Mouse (Mus musculus) c-Kit-positive CD71-positive TER-119-positive erythroid progenitor cells, embryonic 14.5 days (primary cell): ENCODE results near the gene Tbcb.
"Not testable (repeated sequence)": the region's sequence is repeated elsewhere in the genome, so short reads cannot be mapped to it uniquely, and the experiment has no call there.

Experiments used
- DNase-seq: peaks from one replicate; pipeline ENCODE4 v3.0.0-alpha.2; 2013; ENCODE audit warnings: low spot score

Tbcb gene

DNA sequence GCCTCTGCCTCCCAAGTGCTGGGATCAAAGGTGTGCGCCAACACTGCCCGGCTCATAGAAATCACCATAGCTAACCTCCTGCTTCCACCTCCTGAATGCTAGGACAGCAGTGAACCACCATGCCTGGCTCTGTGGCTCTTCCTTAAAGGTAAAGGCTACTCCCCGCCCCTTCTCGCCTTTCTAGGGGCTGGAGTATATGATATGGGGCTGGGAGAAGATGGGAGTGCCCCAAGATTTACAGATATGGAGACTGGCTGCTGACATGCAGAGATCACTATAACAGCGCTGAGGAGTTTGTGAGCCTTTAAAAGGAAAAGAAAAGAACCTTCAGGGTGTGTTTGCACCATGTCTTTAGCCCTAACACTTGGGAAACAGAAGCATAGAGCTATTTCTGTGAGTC, 9.9 kb downstream of the Tbcb start:
- peak; percentile 20 for DNase-seq

DNA sequence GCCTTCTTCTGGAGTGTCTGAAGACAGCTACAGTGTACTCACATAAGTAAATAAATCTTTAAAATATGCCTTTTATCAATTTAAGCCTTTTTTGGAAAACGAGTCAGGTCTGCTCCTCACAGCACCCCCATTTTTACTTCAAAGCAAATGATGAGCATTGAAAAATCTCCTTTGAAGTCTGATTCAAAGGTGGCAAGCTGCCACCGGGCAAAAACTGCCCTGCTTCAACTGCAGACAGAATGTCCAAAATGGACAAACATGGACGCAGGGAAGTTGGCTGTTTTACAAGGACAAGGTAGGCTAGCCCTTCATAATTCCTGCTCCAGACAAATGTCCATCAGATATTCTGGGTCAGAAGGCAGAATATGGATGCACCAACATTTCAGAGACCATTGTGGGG, 10.6 kb downstream of the Tbcb start:
- no peak for DNase-seq

DNA sequence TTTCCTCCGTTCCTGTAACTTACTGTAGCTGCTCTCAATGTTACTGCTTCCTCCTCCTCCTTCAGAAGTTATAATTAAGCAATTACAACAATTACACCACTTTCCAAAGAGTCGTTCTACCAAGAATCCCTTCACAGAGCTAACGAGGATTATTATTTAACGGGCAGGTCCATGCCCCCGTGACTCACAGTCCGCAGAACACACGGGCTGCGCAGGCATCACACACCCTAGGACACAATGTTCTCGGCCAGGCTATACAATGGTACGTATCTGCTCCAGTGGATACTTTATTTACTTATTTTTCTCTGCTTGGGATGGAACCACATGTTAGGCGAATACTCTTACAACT, 12.1 kb downstream of the Tbcb start:
- DNase-seq, result no peak

DNA sequence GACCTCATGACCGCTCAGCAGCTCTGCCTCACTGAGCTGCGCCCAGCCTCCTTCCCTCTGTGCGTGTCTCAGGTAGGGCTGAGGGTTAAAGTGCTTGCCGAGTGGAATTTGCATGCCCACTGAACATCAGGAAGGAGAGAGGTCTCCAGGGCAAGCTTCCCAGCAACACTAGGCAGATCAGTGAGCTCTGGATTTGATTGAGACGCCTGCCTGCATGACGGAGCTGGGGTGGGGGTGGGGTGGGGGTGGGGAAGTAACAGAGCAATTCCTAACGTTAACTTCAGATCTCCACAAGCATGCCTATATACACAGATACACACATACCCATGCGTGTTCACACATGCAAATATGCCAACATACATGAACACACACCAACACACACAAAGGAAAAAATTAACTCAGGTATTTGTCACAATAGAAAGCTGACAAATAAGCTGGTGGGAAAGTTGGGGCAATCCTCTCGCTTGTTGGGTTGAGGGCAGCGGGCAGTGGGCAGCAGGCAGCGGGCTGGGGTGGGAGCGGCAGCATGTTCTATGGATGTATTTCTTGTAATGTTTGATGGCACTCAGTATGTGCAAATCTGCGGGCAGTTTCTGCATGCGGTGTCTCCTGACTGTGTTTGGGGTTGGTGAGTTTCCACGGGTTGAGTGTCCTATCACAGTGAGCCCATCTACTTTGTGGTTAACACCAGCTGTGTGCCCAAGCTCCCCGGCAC, 12.6 kb downstream of the Tbcb start:
- no peak for DNase-seq

DNA sequence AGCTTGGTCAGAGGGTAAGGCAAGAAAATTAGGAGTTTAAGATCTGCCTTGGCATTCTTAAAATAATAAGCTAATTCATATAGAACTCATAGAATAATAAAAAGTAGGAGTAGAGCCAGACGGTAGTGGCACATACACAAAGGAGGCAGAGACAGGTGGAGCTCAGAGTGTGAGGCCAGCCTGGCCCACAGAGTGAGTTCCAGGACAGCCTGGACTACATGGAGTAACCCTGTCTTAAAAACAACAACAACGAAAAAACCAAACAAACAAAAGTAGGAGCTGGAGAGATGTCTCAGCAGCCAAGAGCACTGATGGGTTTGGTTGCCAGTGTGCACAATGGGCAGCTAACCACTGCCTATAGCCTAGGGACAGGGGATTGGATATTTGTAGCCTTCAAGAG, 14.8 kb downstream of the Tbcb start:
- no peak for DNase-seq

DNA sequence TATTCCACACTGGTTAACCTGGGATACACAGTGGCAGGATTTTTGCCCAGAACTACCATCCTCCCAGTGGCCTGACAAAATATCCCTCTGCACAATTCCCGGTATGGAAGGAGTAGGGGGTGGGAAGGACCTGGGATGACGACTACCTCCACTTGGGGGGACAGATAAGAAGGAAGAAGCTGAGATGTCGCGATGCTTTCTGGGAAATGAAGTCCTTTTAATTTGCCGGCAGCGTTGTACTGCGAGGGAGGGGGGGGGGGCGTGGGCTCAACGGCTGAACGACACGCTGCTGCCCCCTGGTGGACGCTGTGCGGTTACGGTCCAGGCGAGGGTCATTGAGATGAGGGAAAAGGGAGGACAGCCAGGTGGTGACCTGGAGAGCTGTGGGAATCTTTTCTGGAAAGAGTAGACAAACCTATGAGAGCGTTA, 15.3 kb downstream of the Tbcb start:
- peak; percentile 79 for DNase-seq

DNA sequence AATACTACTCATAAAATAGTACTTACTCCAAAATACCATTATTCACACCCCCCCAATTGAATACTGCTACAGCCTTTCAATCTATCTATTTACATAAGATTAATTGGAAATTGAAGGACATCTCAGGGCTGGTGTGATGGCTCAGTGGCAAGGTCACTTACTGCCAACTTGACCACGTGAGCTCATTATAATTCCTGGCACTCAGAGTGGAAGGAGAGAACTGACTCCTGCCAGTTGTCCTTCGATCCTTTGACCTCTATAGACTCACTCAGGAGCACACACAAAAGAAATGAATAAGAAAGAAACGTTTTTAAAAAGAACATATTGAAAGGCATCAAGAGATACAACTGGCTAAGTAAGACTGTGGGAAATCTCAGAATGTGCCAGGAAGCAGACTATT, 16.2 kb downstream of the Tbcb start:
- no peak for DNase-seq

DNA sequence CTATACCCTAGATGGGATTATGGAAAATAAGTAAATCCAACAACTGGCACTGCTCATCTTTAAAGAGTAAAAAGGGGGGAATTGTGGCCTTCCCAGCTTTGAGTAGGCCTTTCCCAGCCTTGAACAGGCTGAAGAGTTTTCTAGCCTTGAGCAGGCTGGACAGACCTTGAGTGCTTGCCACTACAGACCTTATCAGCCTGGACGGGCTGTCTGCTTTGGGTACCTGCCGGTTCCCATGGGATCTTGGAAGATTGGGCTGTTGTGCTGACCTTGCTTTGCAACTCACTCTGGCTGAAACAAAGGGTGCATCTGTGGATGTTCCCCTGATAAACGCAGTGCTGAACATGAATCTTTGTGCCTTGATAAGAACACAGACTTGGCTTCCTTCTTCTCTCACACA, 18.2 kb downstream of the Tbcb start:
- no peak for DNase-seq

DNA sequence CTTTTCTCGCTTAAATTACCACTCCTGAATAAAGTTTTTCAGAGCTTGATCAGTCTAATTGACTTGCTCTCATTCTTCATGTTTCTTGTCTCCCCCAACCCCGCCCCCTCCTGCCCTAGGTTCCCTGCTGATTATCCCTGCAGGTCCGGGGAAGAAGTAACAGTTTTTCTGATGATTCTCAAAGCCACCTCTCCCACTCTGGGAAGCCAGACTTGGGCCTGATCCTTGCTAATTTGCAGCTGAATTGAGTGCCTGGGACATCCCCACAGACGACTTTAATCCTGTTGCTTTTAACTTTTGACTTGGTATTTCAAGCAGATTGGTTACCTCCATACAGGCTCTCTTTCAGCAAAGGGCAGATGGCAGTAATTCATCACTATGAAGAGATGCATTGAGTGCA, 21.0 kb downstream of the Tbcb start:
- no peak for DNase-seq

DNA sequence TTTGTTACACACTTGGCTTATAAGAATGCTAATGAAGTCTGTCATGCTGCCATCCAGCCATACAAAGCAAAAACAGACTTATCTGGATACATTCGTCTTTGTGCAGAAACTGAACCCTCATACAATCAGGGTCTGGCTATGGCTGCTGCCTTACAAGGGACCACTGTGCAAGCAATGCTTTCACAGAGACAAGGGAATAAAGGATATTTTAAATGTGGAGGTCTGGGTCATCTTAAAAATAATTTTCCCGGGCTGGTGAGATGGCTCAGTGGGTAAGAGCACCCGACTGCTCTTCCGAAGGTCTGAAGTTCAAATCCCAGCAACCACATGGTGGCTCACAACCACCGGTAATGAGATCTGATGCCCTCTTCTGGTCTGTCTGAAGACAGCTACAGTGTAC, 25.7 kb downstream of the Tbcb start:
- DNase-seq, result not testable (repeated sequence)

DNA sequence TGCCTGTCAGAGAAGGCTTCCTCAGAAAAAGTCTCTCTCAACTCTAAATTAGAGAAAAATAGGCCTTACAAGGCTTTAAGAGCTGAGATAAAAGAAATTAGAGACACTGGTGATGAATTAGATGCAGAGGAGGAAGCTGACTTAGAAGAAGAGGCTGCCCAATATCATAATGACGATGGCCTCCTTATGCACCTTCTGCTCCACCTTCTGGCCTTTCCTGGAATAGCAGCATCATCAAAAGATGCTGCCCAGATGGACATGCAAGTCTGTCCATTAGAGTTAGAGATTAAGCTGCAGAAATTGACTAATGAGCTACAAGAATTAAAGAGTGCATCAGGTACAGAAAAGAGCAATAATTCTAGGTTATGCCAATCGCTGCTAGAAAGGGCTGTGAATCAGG, 26.7 kb downstream of the Tbcb start:
- DNase-seq, result peak; percentile 63

DNA sequence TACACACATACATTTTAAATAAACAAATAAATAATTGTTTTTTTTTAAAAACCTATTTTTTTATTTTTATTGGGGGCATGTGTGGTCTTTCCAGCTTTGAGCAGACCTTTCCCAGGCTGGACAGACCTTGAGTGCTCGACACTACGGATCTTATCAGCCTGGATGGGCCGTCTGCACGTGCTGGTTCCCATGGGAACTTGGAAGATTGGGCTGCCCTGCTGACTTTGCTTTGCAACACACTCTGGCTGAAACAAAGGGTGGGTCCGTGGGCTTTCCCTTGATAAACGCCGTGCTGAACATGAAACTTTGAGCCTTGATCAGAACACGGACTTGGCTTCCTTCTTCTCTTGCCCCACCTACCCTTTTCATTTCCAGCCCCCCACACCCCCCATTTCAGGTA, 27.7 kb downstream of the Tbcb start:
- no peak for DNase-seq

DNA sequence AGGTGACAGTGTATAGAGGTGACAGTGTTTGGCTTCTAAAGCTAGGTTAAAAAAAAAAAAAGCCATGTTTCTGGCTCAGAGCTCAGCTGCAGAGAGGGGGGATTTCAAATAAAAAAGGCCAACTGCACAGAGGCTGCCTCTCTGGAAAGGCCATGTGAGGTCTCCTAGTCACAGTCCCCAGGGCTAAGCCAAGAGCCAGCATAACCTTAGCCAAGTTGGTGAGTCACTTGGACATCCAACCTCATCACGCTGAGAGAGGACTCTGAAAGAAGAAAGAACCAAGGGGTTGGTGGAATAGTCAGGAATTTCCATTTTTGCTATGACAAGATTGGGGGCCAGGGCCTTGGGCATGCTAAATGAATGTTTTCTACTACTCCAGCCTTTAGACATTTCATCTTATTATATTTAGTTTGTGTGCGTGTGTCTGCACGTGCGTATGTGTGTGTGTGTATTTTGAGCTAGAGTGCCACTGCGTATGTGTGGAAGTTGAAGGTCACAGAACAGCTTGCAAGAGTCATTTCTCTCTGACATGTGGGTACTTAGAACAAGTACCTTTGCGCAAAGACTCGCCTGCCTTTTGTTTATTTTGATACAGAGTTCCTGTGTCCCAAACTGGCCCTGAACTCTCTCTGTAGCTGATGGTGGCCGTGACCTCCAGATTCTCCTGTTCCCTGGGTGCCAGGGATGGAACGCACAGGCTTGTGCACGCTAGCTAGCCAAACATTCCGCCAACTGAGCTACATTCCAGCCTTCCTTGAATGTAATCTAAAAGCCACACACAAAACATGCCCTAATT, 29.0 kb downstream of the Tbcb start:
- DNase-seq, result no peak

DNA sequence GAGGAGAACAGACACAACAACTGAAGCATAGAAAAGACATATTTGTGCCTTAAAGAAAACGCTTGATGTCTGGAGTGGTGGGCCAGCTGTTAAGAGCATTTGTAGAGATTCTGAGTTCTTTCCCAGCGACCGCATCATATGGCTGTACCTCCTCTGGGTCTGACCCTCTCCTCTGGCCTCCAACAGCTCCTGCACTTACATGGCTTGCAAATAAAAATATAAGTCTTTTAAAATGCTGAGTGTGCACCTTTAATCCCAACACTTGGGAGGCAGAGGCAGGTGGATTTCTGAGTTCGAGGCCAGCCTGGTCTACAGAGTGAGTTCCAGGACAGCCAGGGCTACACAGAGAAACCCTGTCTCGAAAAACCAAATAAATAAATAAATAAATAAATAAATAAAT, 31.4 kb downstream of the Tbcb start:
- not testable (repeated sequence) for DNase-seq

DNA sequence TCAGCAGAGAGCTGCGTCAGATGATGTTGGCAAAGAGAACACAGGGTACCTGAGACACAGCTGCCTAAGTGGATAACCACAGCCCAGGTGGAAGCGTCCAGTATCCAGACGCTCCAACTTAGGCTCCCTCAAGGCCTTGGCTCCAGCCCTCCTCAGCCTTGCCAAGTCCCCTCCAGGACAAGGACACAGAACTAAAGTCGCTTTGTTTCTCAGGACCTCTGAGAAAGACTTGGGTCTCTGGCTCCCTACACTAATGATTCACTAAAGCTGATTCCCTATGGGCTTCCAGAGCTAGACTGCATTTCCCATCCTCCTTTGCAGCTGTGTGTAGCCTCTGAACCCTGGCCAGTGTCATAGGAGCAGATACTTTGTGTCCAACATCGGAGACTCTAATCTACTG, 31.9 kb downstream of the Tbcb start:
- DNase-seq, result no peak

DNA sequence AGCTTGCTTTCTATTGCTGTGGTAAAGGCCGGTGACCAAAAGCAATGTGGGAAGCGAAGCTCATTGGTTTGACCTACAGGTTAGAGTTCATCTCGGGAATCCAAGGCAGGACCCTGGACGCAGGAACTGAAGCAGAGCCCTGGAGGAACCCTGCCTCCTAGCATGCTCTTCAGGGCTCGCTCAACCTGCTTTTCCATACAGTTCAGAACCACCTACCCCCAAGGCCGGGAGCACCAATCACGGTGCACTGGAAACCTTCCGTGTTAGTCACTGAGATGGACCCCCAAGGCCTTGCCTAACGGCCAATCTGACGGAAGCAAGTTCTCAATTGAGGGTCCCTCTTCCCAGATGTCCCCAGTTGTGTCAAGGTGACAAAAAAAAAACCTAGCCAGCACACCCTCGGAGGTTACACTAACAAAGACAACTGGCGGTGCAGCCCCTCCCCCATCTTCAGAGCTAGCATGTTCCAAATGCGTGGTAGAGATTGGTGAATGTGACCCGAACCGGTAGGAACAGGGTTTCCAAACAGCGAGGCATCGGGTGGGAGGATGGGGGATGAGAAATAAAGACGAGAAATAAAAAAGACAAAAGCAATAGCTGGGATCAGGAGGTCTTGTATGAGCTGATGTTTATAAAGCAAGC, 32.5 kb downstream of the Tbcb start:
- no peak for DNase-seq

DNA sequence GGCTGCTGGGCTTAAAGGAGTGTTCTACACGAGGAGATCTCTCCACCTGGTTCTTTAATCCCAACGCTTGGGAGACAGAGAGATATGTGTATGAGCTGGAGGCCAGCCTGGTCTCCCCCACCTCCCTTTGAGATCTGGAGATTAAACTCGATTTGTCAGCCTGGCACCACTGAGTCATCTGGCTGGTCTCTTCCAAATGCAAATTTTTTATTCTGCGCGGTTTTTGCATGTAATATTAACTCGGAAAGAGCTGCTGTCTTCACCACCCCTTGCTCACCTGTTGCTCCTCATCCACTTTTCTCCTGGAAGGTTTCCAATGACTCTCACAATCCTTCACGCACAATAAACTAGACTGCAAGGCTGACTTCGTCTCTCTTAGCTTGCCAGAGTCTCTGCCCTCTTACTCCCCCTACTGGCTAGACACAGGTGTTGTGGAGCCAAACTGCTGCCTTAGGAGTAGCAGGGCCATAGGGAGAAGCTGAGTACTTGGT, 33.5 kb downstream of the Tbcb start, which contains the start of gene Capns1:
Gene Capns1, minus strand, starts transcription at position 331 of the 491 bp plus-strand sequence.
- peak; percentile 83 for DNase-seq

DNA sequence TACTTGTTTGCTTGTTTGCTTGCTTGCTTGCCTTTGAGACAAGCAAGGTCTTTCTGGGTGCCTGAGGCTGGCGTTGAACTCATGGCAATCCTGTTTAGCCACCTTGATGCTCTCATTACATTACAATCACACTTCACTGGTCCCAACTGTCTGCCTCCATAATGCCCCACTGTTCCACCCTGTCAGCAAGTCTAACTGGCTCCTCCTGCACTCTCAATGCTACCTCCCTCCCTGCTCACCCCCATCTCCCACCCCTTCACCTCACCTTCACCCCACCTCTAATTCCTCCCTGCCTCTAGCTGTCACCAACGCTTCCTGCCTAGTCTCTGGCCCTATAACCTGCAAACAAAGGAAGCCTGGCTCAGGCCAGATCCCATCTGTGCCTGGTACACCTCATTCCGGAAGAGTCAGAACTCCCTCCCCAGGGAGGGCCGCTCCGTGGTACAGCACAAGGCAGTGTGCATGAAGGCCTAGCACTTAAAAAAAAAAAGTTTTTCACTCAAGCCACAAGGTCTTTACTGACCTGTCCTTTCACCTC, 34.4 kb downstream of the Tbcb start:
- DNase-seq, result no peak

DNA sequence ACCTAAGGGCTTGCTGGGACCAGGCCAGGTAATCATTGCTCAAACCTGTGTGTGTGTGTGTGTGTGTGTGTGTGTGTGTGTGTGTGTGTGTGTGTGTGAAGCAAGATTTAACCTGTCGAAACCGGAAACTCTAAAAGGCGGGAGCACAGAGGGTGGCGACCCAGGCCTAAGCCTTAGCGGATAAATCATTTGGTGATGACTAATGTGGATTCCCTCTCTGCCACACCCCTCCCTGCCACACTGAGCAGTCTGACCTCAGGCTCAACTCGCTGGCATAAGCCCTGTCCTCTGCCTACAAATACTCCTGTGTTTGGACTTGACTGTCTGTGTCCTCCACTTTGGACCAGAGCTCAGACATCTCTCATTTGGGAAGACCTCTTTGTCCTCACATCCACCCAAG, 35.9 kb downstream of the Tbcb start:
- DNase-seq, result no peak

DNA sequence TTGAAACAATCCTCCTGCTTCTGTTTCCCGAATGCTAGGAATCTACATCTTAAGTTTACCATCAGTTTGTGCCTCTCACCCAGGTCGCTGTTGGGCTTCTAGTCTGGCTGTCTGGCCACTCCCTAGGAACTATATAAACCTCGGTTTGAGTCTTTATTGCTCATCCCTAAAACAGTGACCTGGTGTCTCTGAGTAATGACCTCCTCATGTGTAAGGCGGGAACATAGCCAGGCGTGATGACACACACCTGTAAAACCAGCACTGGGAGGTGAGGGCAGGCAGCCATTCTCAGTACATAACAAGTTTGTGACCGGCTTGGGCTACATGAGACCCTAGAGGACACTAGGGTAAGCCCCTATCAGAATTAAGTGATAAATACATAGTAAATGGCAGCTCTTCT, 36.6 kb downstream of the Tbcb start:
- DNase-seq, result no peak

DNA sequence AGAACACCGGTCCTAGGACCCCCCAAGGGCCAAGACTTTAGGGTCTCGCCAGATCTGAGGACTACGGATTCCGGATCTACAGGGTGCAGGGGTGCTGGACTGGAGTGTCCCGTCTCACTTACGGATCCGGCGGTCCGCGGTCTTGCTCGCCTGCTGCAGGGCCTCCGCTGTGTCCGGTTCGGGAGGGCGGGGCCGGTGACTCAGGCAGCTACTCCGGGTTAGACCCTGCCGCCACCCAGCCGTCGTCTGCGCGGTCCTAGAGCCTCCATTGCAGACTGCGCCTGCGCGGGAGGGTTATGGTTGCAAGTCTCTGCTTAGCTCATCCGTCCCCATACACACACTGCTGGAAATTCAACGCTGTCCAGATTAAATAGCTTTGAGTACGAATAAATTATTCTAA, 37.2 kb downstream of the Tbcb start:
- DNase-seq, result peak; percentile 94

DNA sequence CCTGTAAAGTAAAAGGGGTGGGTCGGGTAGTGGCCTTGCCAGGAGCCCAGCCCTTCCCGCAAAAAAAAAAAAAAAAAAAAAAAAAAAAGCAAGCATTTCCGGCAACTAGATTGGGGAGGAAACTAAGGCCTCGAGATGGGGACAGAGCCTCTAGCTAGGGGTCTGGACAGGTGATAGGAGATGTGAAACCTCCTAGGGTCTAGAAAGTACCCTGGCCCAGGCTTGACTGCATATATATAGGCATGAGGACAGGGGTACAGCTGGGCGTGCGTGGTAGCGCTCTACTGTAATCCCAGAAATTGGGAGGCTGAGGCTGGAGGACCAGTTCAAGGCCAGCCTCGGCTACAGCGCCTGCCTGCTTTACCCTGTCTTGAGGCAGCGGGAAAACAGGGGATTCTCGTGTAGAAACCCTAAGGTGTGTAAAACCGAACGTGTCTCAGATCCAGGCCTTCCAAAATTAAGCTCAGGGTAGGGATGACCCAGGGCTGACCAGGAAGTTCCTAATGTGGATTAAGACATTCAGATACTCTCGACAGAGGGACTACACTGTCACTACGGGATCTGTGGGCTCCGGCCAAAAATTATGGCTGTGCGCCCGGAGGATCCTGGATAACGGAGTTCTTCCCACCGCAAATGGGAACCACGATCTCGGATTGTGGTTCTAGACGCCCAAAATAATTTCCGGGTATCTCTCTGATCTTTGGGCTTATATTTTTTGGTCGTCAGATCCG, 37.8 kb downstream of the Tbcb start:
- DNase-seq, result peak; percentile 53
